Mouse (Mus musculus) mouse embryonic stem cell (cell line): Measurements from ENCODE around the gene Dok4.
"Not testable (repeated sequence)": the region's sequence is repeated elsewhere in the genome, so short reads cannot be mapped to it uniquely, and the experiment has no call there.

ENCODE experiments used
- in situ Hi-C, 2 experiments: fragments of 300-500 bp; cut with MboI; formaldehyde crosslinking; loops; 1 replicate in 1 of 2; 3 replicates in 1 of 2; pipeline ENCODE4 v1.14.3; 2019 to 2020; ENCODE audit warnings: low sequenced_read_pairs in 2 of 2, low pct_unique_long_range_greater_than_20kb in 1 of 2, mixed read lengths in 1 of 2; ENCODE audit not compliant: unreplicated experiment in 1 of 2

Gene Dok4

DNA sequence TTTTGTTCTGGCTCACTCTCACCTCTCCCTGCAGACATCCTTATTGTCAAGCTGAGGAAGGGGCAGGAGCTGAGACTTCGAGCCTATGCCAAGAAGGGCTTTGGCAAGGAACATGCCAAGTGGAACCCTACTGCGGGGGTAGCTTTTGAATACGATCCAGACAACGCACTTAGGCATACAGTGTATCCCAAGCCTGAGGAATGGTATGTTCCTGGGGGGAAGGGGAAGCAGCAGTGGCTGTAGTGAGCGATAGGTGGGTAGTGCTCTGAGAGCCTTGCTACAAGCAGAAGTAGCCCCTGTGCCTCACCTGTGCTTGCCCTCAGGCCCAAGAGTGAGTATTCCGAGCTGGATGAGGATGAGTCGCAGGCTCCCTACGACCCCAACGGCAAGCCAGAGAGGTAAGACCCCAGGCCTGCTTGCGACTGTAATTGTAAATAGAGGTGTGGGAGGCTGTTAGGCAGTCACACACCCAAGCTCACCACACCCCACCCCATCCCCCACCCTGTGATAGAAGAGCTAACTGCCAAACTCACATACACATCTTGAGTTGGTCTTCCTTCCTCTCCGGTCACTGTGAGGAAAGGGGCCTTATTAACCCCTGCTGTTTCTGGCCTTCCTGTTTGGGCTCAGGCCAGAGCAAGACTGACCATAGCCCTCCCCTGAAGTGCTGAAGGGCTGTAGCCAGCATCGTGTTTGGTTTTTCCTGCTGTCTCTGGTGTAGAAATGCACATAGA is 13.5 kb downstream of the Dok4 start:
- in situ Hi-C loops = no loop called here

- in situ Hi-C loops = no loop called here
These were observed 14.7 kb downstream of the Dok4 start for GRCm38 (mm10) chr8:94861352-94861910.

- in situ Hi-C loops = no loop called here
These were observed 18.6 kb downstream of the Dok4 start, which contains the start of gene Polr2c for GRCm38 (mm10) chr8:94857346-94858173. Gene Polr2c (plus strand): TSS chr8:94857450.

DNA sequence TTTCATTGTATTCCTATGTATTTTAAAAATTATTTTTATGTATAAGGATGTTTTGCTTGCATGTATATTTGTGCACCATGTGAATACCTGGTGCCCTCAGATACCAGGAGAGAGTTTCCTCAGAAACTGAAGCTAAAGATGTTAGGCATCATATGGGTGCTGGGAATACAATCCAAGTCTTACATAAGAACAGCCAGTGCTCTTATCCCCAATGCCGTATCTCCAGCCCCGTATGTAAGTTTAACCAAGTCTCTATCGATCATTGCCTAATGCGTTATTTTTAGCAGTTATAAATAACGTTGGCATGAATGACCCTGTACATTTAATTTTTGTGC is 19.2 kb downstream of the Dok4 start:
- in situ Hi-C loops = no loop called here

- in situ Hi-C loops = not testable (repeated sequence)
These were observed 21.4 kb downstream of the Dok4 start for GRCm38 (mm10) chr8:94854761-94855160.

DNA sequence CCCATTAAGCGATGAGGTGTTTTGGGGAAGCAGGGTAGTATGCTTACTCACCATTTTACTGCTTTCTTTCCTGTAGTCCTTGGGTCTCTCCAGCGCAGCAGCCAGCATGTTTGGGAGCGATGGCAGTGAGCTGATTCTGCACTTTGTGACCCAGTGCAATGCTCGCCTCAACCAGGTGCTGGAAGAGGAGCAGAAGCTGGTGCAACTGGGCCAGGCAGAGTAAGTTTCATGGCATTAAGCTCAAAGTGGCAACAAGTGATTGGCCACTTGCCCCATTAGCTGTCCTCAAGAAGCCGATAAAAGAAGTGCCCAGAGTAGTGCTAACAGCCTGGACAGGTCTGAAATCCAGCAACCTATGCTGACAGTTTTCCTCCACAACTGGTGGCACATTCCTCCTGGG is 26.1 kb downstream of the Dok4 start:
- in situ Hi-C loops = no loop called here

DNA sequence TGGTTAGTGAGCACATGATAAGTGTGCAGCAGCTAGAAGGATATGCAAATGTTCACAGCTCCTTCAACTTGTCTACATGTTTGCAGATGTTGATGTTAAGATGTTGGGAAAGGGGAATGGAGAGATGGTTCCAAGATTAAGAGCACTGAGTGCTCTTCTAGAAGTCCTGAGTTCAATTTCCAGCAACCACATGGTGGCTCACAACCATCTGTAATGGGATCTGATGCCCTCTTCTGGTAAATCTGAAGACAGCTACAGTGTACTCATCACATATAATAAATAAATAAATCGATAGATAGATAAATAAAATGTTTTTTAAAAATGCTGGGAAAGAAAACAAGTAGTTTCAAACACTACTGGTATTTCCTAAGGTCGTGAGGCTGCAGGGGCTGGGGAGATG is 34.9 kb downstream of the Dok4 start:
- in situ Hi-C loops = no loop called here

DNA sequence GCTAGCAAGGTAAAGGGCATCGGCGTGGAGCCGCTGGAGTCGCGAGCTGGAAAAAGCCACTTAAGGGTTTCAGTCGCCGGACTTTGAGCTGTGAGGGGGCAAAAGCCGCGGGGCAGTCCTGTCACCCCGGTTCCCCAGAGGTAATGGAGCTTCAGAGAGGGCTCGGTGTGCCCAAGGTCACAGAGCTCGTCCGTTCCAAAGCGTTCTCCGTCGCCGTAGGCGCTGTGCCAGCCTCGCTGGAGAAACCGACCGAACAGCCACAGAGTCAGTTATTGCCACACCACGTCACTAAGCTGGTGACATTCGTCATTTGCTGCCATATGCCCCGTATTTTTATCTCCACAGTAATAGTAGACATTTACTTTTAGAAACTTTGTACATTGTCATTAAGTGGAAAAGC is 37.5 kb downstream of the Dok4 start:
- in situ Hi-C loops = no loop called here

DNA sequence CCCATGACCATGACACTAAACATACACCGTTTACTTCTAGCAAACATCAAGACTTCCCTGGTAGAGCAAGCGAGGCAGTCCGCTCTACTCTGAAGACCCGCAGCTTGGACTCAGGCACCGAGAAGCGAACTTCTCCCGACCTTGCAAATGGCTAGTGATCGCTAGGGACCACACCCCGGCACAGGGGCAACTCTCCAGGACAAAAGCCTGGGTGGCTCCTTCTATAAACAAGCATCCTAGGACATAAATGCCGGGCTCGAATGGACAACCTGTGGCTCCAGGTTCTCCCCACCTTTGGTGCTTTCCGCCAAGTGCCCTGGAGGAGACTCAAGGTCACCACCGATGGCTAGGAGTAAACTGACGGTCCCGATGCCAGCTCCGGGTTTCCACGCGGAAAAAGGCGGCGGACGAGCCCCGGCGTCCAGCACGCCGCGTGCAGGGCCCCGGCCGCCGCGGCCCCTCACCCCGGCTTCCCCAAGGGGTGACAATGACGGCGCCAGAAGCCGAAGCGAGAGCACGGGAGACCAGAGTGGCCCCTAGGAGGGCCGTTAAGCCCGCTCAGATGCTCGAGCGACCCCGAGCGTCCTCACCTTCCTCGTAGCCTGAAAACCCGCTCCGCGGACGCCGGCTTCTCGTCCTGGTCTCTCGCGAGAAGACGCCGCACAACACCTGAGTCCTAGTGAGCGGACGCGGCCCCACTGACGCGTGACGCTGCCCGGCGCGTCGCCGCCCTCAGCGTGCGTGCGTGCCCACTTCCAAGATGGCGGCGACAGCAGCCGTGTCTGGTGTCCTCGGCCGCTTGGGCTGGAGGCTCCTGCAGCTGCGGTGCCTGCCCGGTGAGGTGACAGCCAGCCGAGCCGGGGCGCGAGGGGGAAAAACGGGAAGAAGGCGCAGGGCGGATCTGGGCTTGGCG is 38.2 kb downstream of the Dok4 start, which contains the start of the genes Coq9 and Ciapin1:
TSS of gene Coq9 (plus strand) at position 660 of the 913 bp plus-strand sequence.
TSS of gene Ciapin1 (minus strand) at position 697 of the 913 bp plus-strand sequence.
- in situ Hi-C loops = no loop called here

DNA sequence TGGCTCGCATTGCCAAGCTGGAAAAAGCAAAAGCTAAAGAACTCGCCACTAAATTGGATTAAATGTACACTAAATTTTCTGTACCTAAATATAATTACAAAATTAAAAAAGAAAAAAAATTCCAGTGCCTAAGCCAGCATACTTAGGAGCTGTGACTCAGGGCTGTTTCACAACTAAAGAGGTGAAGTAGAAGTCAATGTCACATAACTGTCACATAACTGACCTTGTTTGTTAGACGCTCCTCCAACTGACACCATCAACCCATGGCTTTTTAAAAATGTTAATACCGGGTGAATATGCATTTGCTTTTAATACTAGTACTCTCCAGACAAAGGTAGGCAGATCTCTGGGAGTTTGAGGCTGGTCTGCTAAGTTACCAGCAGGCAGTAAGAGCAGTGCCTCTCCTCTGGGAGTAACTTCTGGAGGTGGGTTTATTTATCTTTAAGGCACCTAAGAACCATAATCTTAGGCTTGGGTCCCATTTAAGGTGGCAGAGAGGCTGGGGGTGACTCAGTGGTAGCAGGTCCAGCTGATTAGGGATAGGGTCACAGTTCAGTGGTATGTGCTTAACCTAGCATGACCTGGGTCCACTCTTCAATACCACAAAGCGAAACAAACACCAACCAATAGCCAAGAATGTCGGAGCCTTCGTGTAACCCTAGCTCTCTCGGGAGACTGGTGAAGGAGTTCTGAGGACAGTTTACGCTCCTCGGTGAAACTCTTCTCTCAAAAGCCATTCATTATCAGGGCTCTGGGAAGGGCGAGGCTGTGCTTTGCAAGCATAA is 39.5 kb downstream of the Dok4 start:
- in situ Hi-C loops = no loop called here

GRCm38 (mm10) chr8:94835751-94836150 is 40.4 kb downstream of the Dok4 start:
- in situ Hi-C loops = not testable (repeated sequence)

DNA sequence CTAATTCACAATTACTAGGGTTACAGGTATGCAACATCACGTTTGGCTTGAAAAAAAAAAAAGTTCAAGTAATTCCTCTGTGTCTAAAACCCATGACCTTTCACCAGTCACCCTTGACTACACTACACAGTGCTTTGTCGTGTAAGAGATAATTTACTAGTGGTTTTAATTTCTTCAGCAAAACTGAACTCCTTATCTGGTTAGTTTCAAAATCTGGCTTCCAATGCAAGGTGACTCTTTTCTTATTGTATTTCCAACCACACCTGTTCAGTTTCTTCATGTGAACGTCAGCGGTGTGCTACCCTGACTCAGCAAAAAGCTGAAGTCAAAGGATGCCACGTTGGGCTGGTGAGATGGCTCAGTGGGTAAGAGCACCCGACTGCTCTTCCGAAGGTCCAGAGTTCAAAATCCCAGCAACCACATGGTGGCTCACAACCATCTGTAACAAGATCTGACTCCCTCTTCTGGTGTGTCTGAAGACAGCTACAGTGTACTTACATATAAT is 42.2 kb downstream of the Dok4 start:
- in situ Hi-C loops = not testable (repeated sequence)

GRCm38 (mm10) chr8:94828284-94828683 is 47.8 kb downstream of the Dok4 start:
- in situ Hi-C loops = no loop called here

DNA sequence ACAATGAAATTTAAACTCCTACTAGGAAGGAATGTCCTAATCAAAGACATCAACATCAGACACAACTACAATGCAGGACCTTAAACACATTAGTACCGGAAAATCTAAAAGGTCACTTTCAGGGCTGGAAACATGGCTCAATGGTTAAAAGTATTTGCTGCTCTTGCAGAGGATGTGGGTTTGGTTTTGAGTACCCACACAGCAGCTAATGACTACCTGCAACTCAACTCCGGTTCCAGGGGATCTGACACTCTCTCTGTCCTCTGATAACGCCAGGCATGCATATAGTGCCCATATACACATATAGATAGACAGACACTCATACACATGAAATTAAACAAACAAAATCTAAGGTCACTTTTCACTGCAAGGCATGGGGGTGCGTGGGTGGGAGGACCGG is 49.9 kb downstream of the Dok4 start:
- in situ Hi-C loops = no loop called here

DNA sequence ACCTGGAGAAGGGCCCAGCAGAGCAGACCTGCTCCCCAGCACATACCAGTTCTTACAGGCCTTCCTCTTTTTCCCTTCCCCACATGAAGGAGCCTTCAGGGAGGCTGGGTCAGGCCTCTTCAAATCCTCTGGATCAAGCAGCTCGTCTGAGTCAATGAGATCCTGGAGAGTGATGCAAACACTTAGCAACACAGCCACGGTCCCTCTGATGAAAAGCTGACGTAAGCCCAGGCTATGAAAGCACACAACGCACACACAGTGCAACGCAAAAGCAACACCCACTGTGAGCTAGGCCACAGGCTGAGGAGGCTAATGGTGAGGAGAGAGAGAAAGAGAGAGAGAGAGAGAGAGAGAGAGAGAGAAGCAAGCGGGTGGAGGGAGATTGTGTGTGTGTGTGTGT is 51.0 kb downstream of the Dok4 start:
- in situ Hi-C loops = no loop called here

DNA sequence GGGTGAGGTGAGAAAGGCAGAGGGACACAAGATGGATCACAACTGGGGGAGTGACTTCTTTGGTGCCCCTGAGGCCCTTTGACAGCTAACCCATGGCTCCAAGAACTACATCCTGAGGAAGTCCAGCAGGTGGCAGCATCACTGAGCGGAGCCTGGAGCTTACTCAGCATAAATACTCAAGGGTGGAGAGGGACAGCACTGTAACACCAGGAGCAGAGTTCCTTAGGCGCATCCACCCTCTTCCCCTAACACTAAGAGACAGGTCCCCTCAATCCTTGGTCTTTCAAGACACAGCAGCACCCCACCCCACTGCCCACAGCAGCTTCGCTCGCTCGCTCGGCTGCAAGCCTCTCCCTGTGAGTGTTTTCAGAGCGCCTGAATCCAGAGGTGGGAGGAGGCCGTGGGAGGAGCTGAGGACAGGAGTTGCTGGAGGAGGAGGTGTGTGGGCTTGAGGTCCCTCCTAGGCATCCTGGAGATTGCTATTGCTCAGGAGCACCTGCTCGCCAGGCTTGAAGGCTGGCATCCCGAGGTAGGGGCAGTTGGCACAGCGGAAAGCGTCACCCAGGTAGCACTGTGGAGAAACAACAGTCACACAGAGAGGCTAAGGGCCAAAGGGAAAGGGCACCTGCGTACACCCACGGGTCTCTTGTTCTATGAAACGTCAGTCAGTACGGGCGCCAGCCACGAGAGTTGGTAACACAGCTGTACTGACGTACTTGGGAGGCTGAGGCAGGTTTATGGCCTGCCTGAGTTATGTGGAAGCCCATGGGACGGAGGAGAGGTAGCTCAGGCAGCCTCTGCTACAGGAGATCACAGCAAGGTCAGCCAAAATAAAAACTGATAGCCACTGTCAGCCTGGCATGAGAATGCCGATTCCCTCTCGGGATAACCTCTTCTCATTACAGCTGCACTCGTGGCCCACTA is 53.2 kb downstream of the Dok4 start:
- in situ Hi-C loops = no loop called here

GRCm38 (mm10) chr8:94821381-94821780 is 54.7 kb downstream of the Dok4 start:
- in situ Hi-C loops = no loop called here
